In the genomic region with DNA sequence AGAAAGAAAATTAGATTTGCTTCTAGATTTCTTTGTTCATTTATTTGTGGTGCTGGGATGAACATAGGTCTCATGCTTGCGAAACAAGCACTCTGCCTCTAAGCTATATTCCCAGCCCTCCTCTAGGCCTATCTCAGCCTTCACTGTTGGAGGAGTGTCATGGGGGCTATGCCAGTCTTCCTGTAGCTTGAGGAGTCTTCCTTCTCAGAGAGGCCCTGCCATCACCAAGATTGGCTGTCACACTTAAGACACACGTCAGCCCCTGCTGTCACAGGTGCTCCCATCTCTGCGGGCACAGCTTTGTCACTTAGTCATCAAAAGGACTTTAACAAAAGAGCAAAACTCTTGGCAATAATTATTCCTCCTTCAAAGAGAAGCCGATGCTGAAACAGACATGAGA, we compare ENCODE assay signal across 29 mouse cellular contexts.
"Had no signal": no experiment of that assay in that cellular context is flagged by ENCODE, and none has a peak within 500 bp of the region (broad histone marks: within the 10 kb centered on the region; RNA-seq: fewer than 3 reads in every experiment).

No protein-coding gene starts in this region.

- H3K9ac ChIP-seq: heart, embryonic 13.5 days; heart, embryonic 15.5 days; hindbrain, embryonic 13.5 days; hindbrain, embryonic 15.5 days; kidney, embryonic 15.5 days; limb, embryonic 13.5 days; limb, embryonic 15.5 days; liver, embryonic 12.5 days; liver, embryonic 14.5 days had no signal

- H3K9me3 ChIP-seq: heart, embryonic 15.5 days; hindbrain, embryonic 15.5 days; kidney, embryonic 15.5 days; limb, embryonic 15.5 days had no signal

- ATAC-seq: hindbrain, postnatal 0 days; intestine, embryonic 16.5 days; liver, embryonic 12.5 days had no signal

- H3K4me3 ChIP-seq: gastrocnemius, adult 2 months; heart, adult 2 months; heart, embryonic 13.5 days; heart, embryonic 15.5 days; hindbrain, embryonic 13.5 days; hindbrain, embryonic 15.5 days; kidney, embryonic 15.5 days; layer of hippocampus, adult 2 months; limb, embryonic 13.5 days; limb, embryonic 15.5 days; liver, embryonic 12.5 days had no signal

- DNase-seq: gastrocnemius, adult 2 months; gastrocnemius, postnatal 10 days; gastrocnemius, postnatal 25 days; heart, adult 11 months; heart, adult 2 months; heart, postnatal 14 days; heart, postnatal 36 days; kidney, adult 11 months; kidney, adult 2 months; kidney, adult 9 months; kidney, postnatal 14 days; kidney, postnatal 36 days; layer of hippocampus, adult 9-11 months; left cerebral cortex, postnatal 4 days; lung, adult 18-20 months had no signal

- H3K27ac ChIP-seq: gastrocnemius, adult 2 months; heart, adult 2 months; heart, embryonic 13.5 days; heart, embryonic 15.5 days; hindbrain, embryonic 13.5 days; hindbrain, embryonic 15.5 days; hindbrain, postnatal 0 days; kidney, embryonic 15.5 days; kidney, postnatal 0 days; layer of hippocampus, adult 2 months; limb, embryonic 13.5 days; limb, embryonic 15.5 days; liver, embryonic 12.5 days; liver, embryonic 14.5 days had no signal

- H3K27me3 ChIP-seq: heart, embryonic 13.5 days; heart, embryonic 15.5 days; hindbrain, embryonic 13.5 days; hindbrain, embryonic 15.5 days; kidney, embryonic 15.5 days; limb, embryonic 13.5 days; limb, embryonic 15.5 days; liver, embryonic 12.5 days had no signal

- H3K36me3 ChIP-seq: heart, embryonic 15.5 days; hindbrain, embryonic 13.5 days; hindbrain, embryonic 15.5 days; kidney, embryonic 15.5 days; limb, embryonic 13.5 days; limb, embryonic 15.5 days; liver, embryonic 12.5 days had no signal

- H3K4me1 ChIP-seq: heart, embryonic 15.5 days; hindbrain, embryonic 13.5 days; hindbrain, embryonic 15.5 days; kidney, embryonic 15.5 days; limb, embryonic 13.5 days; limb, embryonic 15.5 days; liver, embryonic 12.5 days had no signal

- H3K4me2 ChIP-seq: heart, embryonic 11.5 days; heart, embryonic 13.5 days; heart, embryonic 15.5 days; hindbrain, embryonic 13.5 days; hindbrain, embryonic 15.5 days; kidney, embryonic 15.5 days; limb, embryonic 13.5 days; limb, embryonic 15.5 days; liver, embryonic 12.5 days had no signal
